Mouse (Mus musculus): ENCODE measurements around the gene Tgfbr3.
"Not testable (repeated sequence)": the region's sequence is repeated elsewhere in the genome, so short reads cannot be mapped to it uniquely, and the experiment has no call there.

Tgfbr3 gene

GRCm38 (mm10) chr5:107248302-107248701, 41.1 kb downstream of the Tgfbr3 start:
- in situ Hi-C loops (cut with MboI; ENCODE audit: unreplicated experiment in 2 of 2): not testable (repeated sequence)

GRCm38 (mm10) chr5:107247786-107248185, 41.6 kb downstream of the Tgfbr3 start:
- in situ Hi-C loops (cut with MboI; ENCODE audit: unreplicated experiment in 2 of 2): no loop called here

- in situ Hi-C loops (cut with MboI; ENCODE audit: unreplicated experiment in 2 of 2): no loop called here
Observed at GRCm38 (mm10) chr5:107243445-107243844, 46.0 kb downstream of the Tgfbr3 start.

GRCm38 (mm10) chr5:107242993-107243392, 46.4 kb downstream of the Tgfbr3 start:
- in situ Hi-C loops (cut with MboI; ENCODE audit: unreplicated experiment in 2 of 2): no loop called here

GRCm38 (mm10) chr5:107240276-107240675, 49.2 kb downstream of the Tgfbr3 start:
- in situ Hi-C loops (cut with MboI; ENCODE audit: unreplicated experiment in 2 of 2): no loop called here

GRCm38 (mm10) chr5:107237971-107238426, 51.4 kb downstream of the Tgfbr3 start:
- in situ Hi-C loops (cut with MboI; ENCODE audit: unreplicated experiment in 2 of 2): no loop called here

- in situ Hi-C loops (cut with MboI; ENCODE audit: unreplicated experiment in 2 of 2): no loop called here
Observed at GRCm38 (mm10) chr5:107236975-107237374, 52.5 kb downstream of the Tgfbr3 start.

- in situ Hi-C loops (cut with MboI; ENCODE audit: unreplicated experiment in 2 of 2): no loop called here
Observed at GRCm38 (mm10) chr5:107236039-107236438, 53.4 kb downstream of the Tgfbr3 start.

GRCm38 (mm10) chr5:107233366-107234354, 55.8 kb downstream of the Tgfbr3 start:
- in situ Hi-C loops (cut with MboI; ENCODE audit: unreplicated experiment in 2 of 2): no loop called here

- in situ Hi-C loops (cut with MboI; ENCODE audit: unreplicated experiment in 2 of 2): no loop called here
Observed at GRCm38 (mm10) chr5:107230189-107230588, 59.2 kb downstream of the Tgfbr3 start.

GRCm38 (mm10) chr5:107229037-107229436, 60.4 kb downstream of the Tgfbr3 start:
- in situ Hi-C loops (cut with MboI; ENCODE audit: unreplicated experiment in 2 of 2): no loop called here

GRCm38 (mm10) chr5:107227580-107227979, 61.8 kb downstream of the Tgfbr3 start:
- in situ Hi-C loops (cut with MboI; ENCODE audit: unreplicated experiment in 2 of 2): no loop called here

- in situ Hi-C loops (cut with MboI; ENCODE audit: unreplicated experiment in 2 of 2): no loop called here
Observed at GRCm38 (mm10) chr5:107224820-107225417, 64.5 kb downstream of the Tgfbr3 start.

- in situ Hi-C loops (cut with MboI; ENCODE audit: unreplicated experiment in 2 of 2): no loop called here
Observed at GRCm38 (mm10) chr5:107224151-107224550, 65.3 kb downstream of the Tgfbr3 start.

- in situ Hi-C loops (cut with MboI; ENCODE audit: unreplicated experiment in 2 of 2): not testable (repeated sequence)
Observed at GRCm38 (mm10) chr5:107223483-107223882, 65.9 kb downstream of the Tgfbr3 start.

GRCm38 (mm10) chr5:107223029-107223428, 66.4 kb downstream of the Tgfbr3 start:
- in situ Hi-C loops (cut with MboI; ENCODE audit: unreplicated experiment in 2 of 2): no loop called here

- in situ Hi-C loops (cut with MboI; ENCODE audit: unreplicated experiment in 2 of 2): no loop called here
Observed at GRCm38 (mm10) chr5:107222670-107223005, 66.8 kb downstream of the Tgfbr3 start.

- in situ Hi-C loops (cut with MboI; ENCODE audit: unreplicated experiment in 2 of 2): no loop called here
Observed at GRCm38 (mm10) chr5:107221892-107222669, 67.3 kb downstream of the Tgfbr3 start.

- in situ Hi-C loops (cut with MboI; ENCODE audit: unreplicated experiment in 2 of 2): no loop called here
Observed at GRCm38 (mm10) chr5:107220936-107221335, 68.5 kb downstream of the Tgfbr3 start.

GRCm38 (mm10) chr5:107219883-107220282, 69.5 kb downstream of the Tgfbr3 start:
- in situ Hi-C loops (cut with MboI; ENCODE audit: unreplicated experiment in 2 of 2): no loop called here

GRCm38 (mm10) chr5:107219318-107219717, 70.1 kb downstream of the Tgfbr3 start:
- in situ Hi-C loops (cut with MboI; ENCODE audit: unreplicated experiment in 2 of 2): no loop called here

Data from v-Abl transformed pro-B cells (cell line).